28 mouse cellular contexts compared by ENCODE assay signal in the genomic region with DNA sequence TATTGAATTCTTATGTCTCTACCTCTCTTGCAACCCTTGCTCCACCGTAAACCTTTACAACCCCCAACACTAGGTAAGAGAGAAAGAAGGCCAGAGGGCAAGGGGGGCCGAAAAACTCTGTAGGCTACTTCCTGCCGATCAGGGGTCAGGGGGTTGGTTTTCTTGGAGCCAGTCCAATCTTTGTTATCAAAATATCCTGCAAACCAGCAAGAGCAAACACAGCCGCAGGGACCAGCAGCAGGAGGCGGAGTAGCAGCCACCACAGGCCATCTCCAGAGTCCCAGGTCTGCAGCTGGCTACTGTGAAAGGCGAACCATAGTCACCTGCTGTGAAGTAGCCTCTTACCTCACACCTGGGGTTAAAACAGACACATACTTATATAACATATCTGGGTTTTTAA.
DNase-seq lines count a peak whose midpoint lies in the region; ATAC-seq and TF ChIP-seq lines count a peak whose summit lies in the region.
"Had no signal": no experiment of that assay in that cellular context is flagged by ENCODE, and none has a peak within 500 bp of the region (broad histone marks: within the 10 kb centered on the region; RNA-seq: fewer than 3 reads in every experiment).

No protein-coding gene starts in this region.

- no peaks in the 10 kb centered on the region for H3K9me3 ChIP-seq in intestine, embryonic 14.5 days (ENCODE audit: control insufficient read depth, low read length)
- no peaks in the 10 kb centered on the region for H3K9me3 ChIP-seq in intestine, embryonic 15.5 days
- H3K9me3 ChIP-seq in lung, embryonic 14.5 days (ENCODE audit: low read depth, low read length), result no peaks in the 10 kb centered on the region
- H3K9me3 ChIP-seq in lung, postnatal 0 days (ENCODE audit: low read length), result no peaks in the 10 kb centered on the region
- no peaks in the 10 kb centered on the region for H3K9me3 ChIP-seq in liver, embryonic 13.5 days (replicated peaks)
- H3K9me3 ChIP-seq in stomach, postnatal 0 days (ENCODE audit: control insufficient read depth, low read length), result no peaks in the 10 kb centered on the region
- H3K9me3 ChIP-seq: embryonic facial prominence, embryonic 13.5 days; forebrain, embryonic 13.5 days; heart, embryonic 10.5 days; hindbrain, embryonic 10.5 days; megakaryocyte, embryonic 14.5 days; neural tube, embryonic 13.5 days had no signal

- no peak for TF ChIP-seq CTCF in lung, embryonic 14.5 days (IDR thresholded peaks at IDR 0.05; ENCODE audit: low read depth)
- TF ChIP-seq CTCF in lung, postnatal 0 days (IDR thresholded peaks at IDR 0.05), result no peak
- no peak for TF ChIP-seq CTCF in stomach, postnatal 0 days (IDR thresholded peaks at IDR 0.05; ENCODE audit: low read depth)

- ATAC-seq in intestine, embryonic 14.5 days (replicated peaks; ENCODE audit: low FRiP score, low TSS enrichment, low read depth), result no peak
- no peak for ATAC-seq in intestine, embryonic 15.5 days
- no peak for ATAC-seq in lung, embryonic 14.5 days (ENCODE audit: insufficient read depth)
- ATAC-seq in lung, postnatal 0 days, result no peak
- ATAC-seq in liver, embryonic 13.5 days (ENCODE audit: low read depth), result peak; percentile 19
- no peak for ATAC-seq in stomach, postnatal 0 days (ENCODE audit: low FRiP score, low TSS enrichment)
- ATAC-seq: forebrain, embryonic 13.5 days; hindbrain, embryonic 16.5 days; Patski had no signal

- no peaks in the 10 kb centered on the region for H3K27me3 ChIP-seq in intestine, embryonic 14.5 days (replicated peaks; ENCODE audit: control insufficient read depth, insufficient read depth, low read length)
- no peaks in the 10 kb centered on the region for H3K27me3 ChIP-seq in intestine, embryonic 15.5 days (replicated peaks)
- no peaks in the 10 kb centered on the region for H3K27me3 ChIP-seq in lung, embryonic 14.5 days (ENCODE audit: insufficient read depth, low read length)
- no peaks in the 10 kb centered on the region for H3K27me3 ChIP-seq in lung, postnatal 0 days (replicated peaks; ENCODE audit: insufficient read depth, low read length)
- H3K27me3 ChIP-seq in liver, embryonic 13.5 days, result no peaks in the 10 kb centered on the region
- no peaks in the 10 kb centered on the region for H3K27me3 ChIP-seq in stomach, postnatal 0 days (ENCODE audit: control insufficient read depth, insufficient read depth, low read length)
- H3K27me3 ChIP-seq: embryonic facial prominence, embryonic 13.5 days; forebrain, embryonic 13.5 days; neural tube, embryonic 13.5 days; Patski had no signal

- H3K4me2 ChIP-seq in intestine, embryonic 14.5 days (ENCODE audit: low read length), result no peak overlapping the region
- H3K4me2 ChIP-seq in intestine, embryonic 15.5 days (replicated peaks), result no peak overlapping the region
- H3K4me2 ChIP-seq in lung, embryonic 14.5 days, result no peak overlapping the region
- no peak overlapping the region for H3K4me2 ChIP-seq in lung, postnatal 0 days (replicated peaks; ENCODE audit: low read depth, low read length)
- H3K4me2 ChIP-seq in liver, embryonic 13.5 days, result no peak overlapping the region
- H3K4me2 ChIP-seq in stomach, postnatal 0 days (replicated peaks; ENCODE audit: low read depth), result no peak overlapping the region
- H3K4me2 ChIP-seq: embryonic facial prominence, embryonic 13.5 days; forebrain, embryonic 13.5 days; neural tube, embryonic 13.5 days had no signal

- DNase-seq in intestine, embryonic 14.5 days (ENCODE audit: low spot score), result peak; percentile 52
- peak; percentile 16 for DNase-seq in lung, embryonic 14.5 days
- DNase-seq in lung, postnatal 0 days (ENCODE audit: low spot score), result no peak
- no peak for DNase-seq in liver, embryonic 13.5 days
- peak; percentile 67 for DNase-seq in stomach, postnatal 0 days (ENCODE audit: low spot score)
- no peak for DNase-seq in Muller cell, postnatal 12 days (ENCODE audit: inconsistent ontology term)
- no peak for DNase-seq in cerebellum, adult 11 months
- DNase-seq: adrenal gland, adult 2 months; cerebellum, adult 11-12 months; cerebellum, postnatal 10 days; kidney, adult 8-10 months; lung, adult 18-20 months; midbrain, embryonic 14.5 days; retina, postnatal 1 day; thymus, adult 18-20 months; thymus, postnatal 4 days had no signal

- 50% methylated on average over 6 of the region's 6 CpGs for WGBS in intestine, embryonic 14.5 days
- 44% methylated on average over 6 of the region's 6 CpGs for WGBS in intestine, embryonic 15.5 days
- WGBS in lung, embryonic 14.5 days, result 25% methylated on average over 6 of the region's 6 CpGs
- WGBS in lung, postnatal 0 days, result 20% methylated on average over 6 of the region's 6 CpGs
- WGBS in liver, embryonic 13.5 days (ENCODE audit: insufficient replicate concordance), result 49% methylated on average over 6 of the region's 6 CpGs
- WGBS in stomach, postnatal 0 days, result 34% methylated on average over 6 of the region's 6 CpGs

- H3K36me3 ChIP-seq in intestine, embryonic 14.5 days (ENCODE audit: control insufficient read depth, insufficient read depth, low read length), result no peaks in the 10 kb centered on the region
- H3K36me3 ChIP-seq in intestine, embryonic 15.5 days, result no peaks in the 10 kb centered on the region
- H3K36me3 ChIP-seq in lung, embryonic 14.5 days (ENCODE audit: insufficient read depth), result no peaks in the 10 kb centered on the region
- H3K36me3 ChIP-seq in lung, postnatal 0 days (ENCODE audit: insufficient read depth, low read length), result no peaks in the 10 kb centered on the region
- no peaks in the 10 kb centered on the region for H3K36me3 ChIP-seq in liver, embryonic 13.5 days
- H3K36me3 ChIP-seq in stomach, postnatal 0 days (ENCODE audit: control insufficient read depth, insufficient read depth, low read length), result no peaks in the 10 kb centered on the region
- H3K36me3 ChIP-seq: embryonic facial prominence, embryonic 13.5 days; heart, embryonic 10.5 days; hindbrain, embryonic 10.5 days; neural tube, embryonic 13.5 days had no signal

- no peak overlapping the region for H3K9ac ChIP-seq in intestine, embryonic 14.5 days (ENCODE audit: low read length)
- no peak overlapping the region for H3K9ac ChIP-seq in intestine, embryonic 15.5 days
- H3K9ac ChIP-seq in lung, embryonic 14.5 days, result no peak overlapping the region
- no peak overlapping the region for H3K9ac ChIP-seq in lung, postnatal 0 days (replicated peaks; ENCODE audit: low read depth)
- H3K9ac ChIP-seq in liver, embryonic 13.5 days, result no peak overlapping the region
- H3K9ac ChIP-seq in stomach, postnatal 0 days (ENCODE audit: low read length), result no peak overlapping the region
- H3K9ac ChIP-seq: embryonic facial prominence, embryonic 13.5 days; forebrain, embryonic 13.5 days; neural tube, embryonic 13.5 days had no signal

- no peak overlapping the region for H3K4me3 ChIP-seq in intestine, embryonic 14.5 days (ENCODE audit: low read depth, low read length)
- no peak overlapping the region for H3K4me3 ChIP-seq in intestine, embryonic 15.5 days (replicated peaks)
- H3K4me3 ChIP-seq in lung, embryonic 14.5 days (ENCODE audit: low read depth, low read length), result no peak overlapping the region
- no peak overlapping the region for H3K4me3 ChIP-seq in lung, postnatal 0 days (ENCODE audit: low read depth, low read length)
- no peak overlapping the region for H3K4me3 ChIP-seq in liver, embryonic 13.5 days (replicated peaks)
- H3K4me3 ChIP-seq in stomach, postnatal 0 days (ENCODE audit: low read depth, low read length), result no peak overlapping the region
- H3K4me3 ChIP-seq: embryonic facial prominence, embryonic 13.5 days; erythroblast, embryonic 14.5 days; forebrain, embryonic 13.5 days; heart, embryonic 10.5 days; hindbrain, embryonic 10.5 days; layer of hippocampus, adult 2 months; megakaryocyte, embryonic 14.5 days; myocyte; neural tube, embryonic 13.5 days had no signal

- H3K4me1 ChIP-seq in intestine, embryonic 14.5 days (replicated peaks; ENCODE audit: control insufficient read depth, insufficient read depth, low read length), result no peaks in the 10 kb centered on the region; the same call in 1 of the 2 replicates
- 0 out of 2 replicates have a peak, but pooled peaks cover 6% of the 10 kb centered on the region for H3K4me1 ChIP-seq in intestine, embryonic 15.5 days (replicated peaks)
- no peaks in the 10 kb centered on the region for H3K4me1 ChIP-seq in lung, embryonic 14.5 days (ENCODE audit: insufficient read depth)
- no peaks in the 10 kb centered on the region for H3K4me1 ChIP-seq in lung, postnatal 0 days (ENCODE audit: insufficient read depth, low read depth, low read length)
- H3K4me1 ChIP-seq in liver, embryonic 13.5 days (replicated peaks), result peaks cover 11% of the 10 kb centered on the region
- no peaks in the 10 kb centered on the region for H3K4me1 ChIP-seq in stomach, postnatal 0 days (replicated peaks; ENCODE audit: control insufficient read depth, insufficient read depth)
- H3K4me1 ChIP-seq: embryonic facial prominence, embryonic 13.5 days; forebrain, embryonic 13.5 days; heart, embryonic 10.5 days; neural tube, embryonic 13.5 days had no signal

- no peak for TF ChIP-seq EP300 in lung, postnatal 0 days (IDR thresholded peaks at IDR 0.05)
- TF ChIP-seq EP300 in stomach, postnatal 0 days (optimal IDR thresholded peaks at IDR 0.05), result no peak

- no peak overlapping the region for H3K27ac ChIP-seq in intestine, embryonic 14.5 days (ENCODE audit: low read depth)
- H3K27ac ChIP-seq in intestine, embryonic 15.5 days, result no peak overlapping the region
- H3K27ac ChIP-seq in lung, embryonic 14.5 days (ENCODE audit: low read depth), result no peak overlapping the region
- H3K27ac ChIP-seq in lung, postnatal 0 days (ENCODE audit: low read length), result no peak overlapping the region
- peak overlapping the region; percentile 73 for H3K27ac ChIP-seq in liver, embryonic 13.5 days
- no peak overlapping the region for H3K27ac ChIP-seq in stomach, postnatal 0 days (replicated peaks)
- H3K27ac ChIP-seq: embryonic facial prominence, embryonic 13.5 days; forebrain, embryonic 13.5 days; heart, embryonic 10.5 days; hindbrain, embryonic 10.5 days; layer of hippocampus, adult 2 months; neural tube, embryonic 13.5 days had no signal

Comparison
In these comparisons a context has a peak if more than half of its experiments do, and no peak if none do; other contexts are left out.
1. DNase-seq: peak in intestine, embryonic 14.5 days (single experiment), lung, embryonic 14.5 days (single experiment) and stomach, postnatal 0 days (single experiment); none in lung, postnatal 0 days (single experiment), liver, embryonic 13.5 days (single experiment), Muller cell, postnatal 12 days (single experiment) and cerebellum, adult 11 months (single experiment).